Mouse (Mus musculus) spleen, postnatal 10 days (tissue): ENCODE results near the gene Spred2.
A peak's percentile ranks its signal among the peaks of the same experiment; 100 is the strongest.
"Not testable (repeated sequence)": the region's sequence is repeated elsewhere in the genome, so short reads cannot be mapped to it uniquely, and the experiment has no call there.

Source experiments
- DNase-seq, 2 experiments: peaks; one replicate each; pipeline ENCODE4 v3.0.0; 2021 to 2022; ENCODE audit warnings: low spot score in 2 of 2

The Spred2 gene

GRCm38 (mm10) chr11:20054617-20055016 is 130.4 kb downstream of the Spred2 start:
- DNase-seq = peak in 1 of 2 experiments; percentile 9

GRCm38 (mm10) chr11:20056168-20056567 is 132.0 kb downstream of the Spred2 start:
- no peak for DNase-seq

GRCm38 (mm10) chr11:20057429-20057828 is 133.3 kb downstream of the Spred2 start:
- no peak for DNase-seq

GRCm38 (mm10) chr11:20059736-20060135 is 135.6 kb downstream of the Spred2 start:
- no peak for DNase-seq

DNA sequence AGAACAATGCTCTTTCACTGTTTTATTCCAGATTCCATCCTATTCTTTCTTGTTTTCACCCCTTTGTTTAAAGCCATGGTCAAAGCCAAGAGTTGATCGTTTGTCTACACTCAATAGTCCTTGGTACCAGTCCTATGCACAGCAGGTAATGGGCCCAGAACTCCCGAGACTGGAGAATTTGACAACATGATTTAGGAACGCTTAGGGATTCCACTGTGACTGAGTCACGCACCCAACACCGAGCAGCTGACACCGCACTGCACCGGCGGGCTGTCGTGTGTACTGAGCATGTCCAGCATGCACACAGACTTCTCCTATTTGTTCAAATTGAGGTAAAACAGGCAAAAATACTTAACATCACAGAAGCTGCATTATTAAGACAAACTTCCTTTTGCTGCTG is 138.6 kb downstream of the Spred2 start:
- DNase-seq = peak in 1 of 2 experiments; percentile 8

DNA sequence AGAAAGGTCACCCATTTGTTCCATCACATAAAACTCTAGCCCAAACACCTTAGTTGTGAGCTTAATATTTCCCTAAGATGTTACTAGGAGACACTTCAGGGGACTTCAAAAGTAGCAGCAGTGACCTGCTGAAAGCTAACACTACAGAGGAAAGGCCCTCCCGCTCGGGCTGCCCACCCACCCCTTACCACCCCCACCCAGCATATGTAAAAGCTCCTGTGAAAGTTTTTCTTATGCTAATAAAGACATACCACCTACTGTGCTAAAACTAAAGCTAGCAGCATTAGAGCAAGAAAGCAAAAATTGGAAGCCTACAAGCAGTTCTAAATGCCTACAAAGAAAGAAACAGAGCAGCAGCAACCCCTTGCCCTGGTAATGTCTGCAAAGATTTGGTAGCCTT is 139.9 kb downstream of the Spred2 start:
- not testable (repeated sequence) for DNase-seq

DNA sequence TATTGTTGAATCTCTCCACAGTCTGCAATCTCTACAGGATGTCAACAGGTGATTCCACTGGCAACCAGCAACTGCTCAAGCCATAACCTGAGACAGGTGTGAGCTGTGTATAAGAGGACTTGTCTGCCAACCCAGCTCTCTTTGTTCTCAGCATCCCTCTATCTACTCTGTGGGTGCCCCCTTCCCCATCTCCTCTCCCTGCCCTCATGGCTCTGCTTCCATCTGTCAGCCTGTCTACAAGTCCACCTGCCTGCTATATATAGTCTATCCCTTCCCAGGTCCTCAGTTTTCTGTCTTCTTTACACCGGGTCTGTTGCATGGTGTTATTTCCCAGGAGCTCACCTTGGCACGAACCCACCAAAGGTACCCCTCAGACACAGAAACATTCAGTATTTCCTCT is 140.8 kb downstream of the Spred2 start:
- peak in 1 of 2 experiments; percentile 3 for DNase-seq

DNA sequence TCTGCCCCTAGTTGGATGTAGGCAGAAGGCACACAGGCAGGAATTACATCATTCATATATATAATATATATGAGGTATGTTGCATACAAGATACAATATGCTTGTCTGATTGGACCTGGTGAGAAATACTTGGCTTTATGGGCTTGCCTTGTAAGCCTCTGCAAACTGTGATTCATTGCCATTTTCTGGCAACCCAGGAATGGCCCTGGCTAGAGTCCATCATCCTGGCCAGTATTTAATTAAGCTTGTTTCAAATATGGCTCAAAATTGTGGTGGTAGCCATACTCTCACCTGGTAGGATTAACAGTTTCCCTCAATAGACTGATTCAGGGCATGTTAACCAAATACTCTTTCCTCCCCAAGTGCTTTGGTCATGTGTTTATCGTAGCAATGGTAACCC is 141.9 kb downstream of the Spred2 start:
- DNase-seq = no peak

GRCm38 (mm10) chr11:20067521-20067920 is 143.3 kb downstream of the Spred2 start:
- DNase-seq = no peak

DNA sequence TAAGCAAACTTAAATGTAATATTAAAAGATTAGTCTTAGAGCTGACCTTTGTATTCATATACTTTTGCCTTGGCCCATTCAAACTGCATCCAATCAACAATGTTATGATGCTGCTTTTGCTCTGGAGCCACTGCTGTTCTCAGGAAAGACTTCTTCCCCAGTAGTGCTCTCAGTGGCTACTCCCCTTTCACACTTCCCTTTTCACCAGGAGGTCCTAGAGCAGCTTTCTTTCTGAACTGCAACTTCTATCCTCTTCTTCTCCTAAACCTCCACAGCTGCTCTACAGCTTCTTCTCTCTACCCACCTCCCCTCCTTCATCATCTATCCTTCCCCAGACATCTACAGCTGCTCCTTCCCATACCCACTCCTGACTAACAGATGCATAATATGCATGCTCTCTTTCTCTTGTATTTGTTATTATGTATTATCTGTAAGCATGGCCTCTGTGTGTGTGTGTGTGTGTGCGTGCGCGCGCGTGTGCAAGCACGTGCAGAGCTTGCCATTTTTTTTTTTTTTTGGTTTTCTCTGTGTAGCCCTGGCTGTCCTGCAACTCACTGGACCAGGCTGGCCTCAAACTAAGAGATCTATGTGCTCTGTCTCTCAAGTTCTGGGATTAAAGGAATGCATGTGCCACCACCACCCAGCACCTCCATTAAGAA is 144.3 kb downstream of the Spred2 start:
- DNase-seq = no peak

DNA sequence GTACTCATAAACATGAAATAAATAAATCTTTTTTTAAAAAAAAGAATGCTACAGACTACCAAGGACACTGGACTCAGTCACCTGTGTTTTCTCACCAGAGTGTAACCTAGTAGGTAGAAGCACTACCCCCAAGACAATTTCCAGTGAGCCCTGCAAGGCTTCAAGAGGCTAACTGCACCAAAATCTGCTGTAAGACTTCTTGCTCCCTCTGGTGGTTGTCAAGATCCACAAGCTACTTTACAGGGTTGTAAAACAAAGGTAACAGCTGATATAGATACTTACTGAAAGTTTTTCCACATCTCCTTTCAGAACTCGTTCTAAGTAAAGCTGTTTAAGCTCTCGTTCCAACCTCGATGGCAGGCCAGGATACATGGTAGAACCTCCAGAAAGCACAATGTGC is 148.0 kb downstream of the Spred2 start:
- DNase-seq = peak in 1 of 2 experiments; percentile 27

GRCm38 (mm10) chr11:20072826-20073225 is 148.7 kb downstream of the Spred2 start:
- DNase-seq = no peak
